Mouse (Mus musculus) liver, embryonic 16.5 days (tissue): ENCODE data around the gene Gm20219. TPM values are rescaled to one million over a fixed set of nuclear protein-coding genes. Genes with fewer than 3 reads are reported as not detected.

Source experiments
- ATAC-seq: fragments of 200-750 bp; cut with Nextera tagmentation; 2 replicates; pipeline ENCODE4 v1.8.0; 2017; ENCODE audit warnings: low read depth, mild to moderate bottlenecking, moderate number of reproducible peaks, moderate library complexity
- H3K27ac ChIP-seq: fragments of 300-500 bp; sonication (generic); 2 replicates; pipeline ENCODE4 v1.5.1; 2014; ENCODE audit warnings: mild to moderate bottlenecking, low read length
- H3K27me3 ChIP-seq: fragments of 300-500 bp; sonication (generic); 2 replicates; pipeline ENCODE4 v1.6.1; 2014; ENCODE audit warnings: low read depth, low read length, mixed read lengths; ENCODE audit not compliant: control insufficient read depth, insufficient read depth
- H3K36me3 ChIP-seq: fragments of 300-500 bp; sonication (generic); 2 replicates; pipeline ENCODE4 v1.6.1; 2014; ENCODE audit warnings: mild to moderate bottlenecking; ENCODE audit not compliant: control insufficient read depth, insufficient read depth
- H3K4me1 ChIP-seq: fragments of 300-500 bp; sonication (generic); 2 replicates; pipeline ENCODE4 v1.6.1; 2014; ENCODE audit warnings: low read depth, low read length, mixed read lengths; ENCODE audit not compliant: control insufficient read depth
- H3K4me2 ChIP-seq: fragments of 300-500 bp; sonication (generic); 2 replicates; pipeline ENCODE4 v1.6.1; 2014; ENCODE audit warnings: low read depth, low read length, mixed read lengths
- H3K4me3 ChIP-seq: fragments of 300-500 bp; sonication (generic); 2 replicates; pipeline ENCODE4 v1.5.1; 2014; ENCODE audit warnings: low read depth, mild to moderate bottlenecking, low read length
- H3K9ac ChIP-seq: fragments of 300-500 bp; sonication (generic); 2 replicates; pipeline ENCODE4 v1.6.1; 2014; ENCODE audit warnings: low read depth, low read length
- H3K9me3 ChIP-seq: fragments of 300-500 bp; sonication (generic); replicated peaks from 2 replicates; pipeline ENCODE4 v1.6.1; 2016; ENCODE audit warnings: low read length; ENCODE audit not compliant: control insufficient read depth
- WGBS: fragments of 180-500 bp; shearing (Covaris S2); extraction: QIAGEN DNeasy Blood & Tissue Kit; methylation state at CpG from one replicate; pipeline ENCODE4 v1.1.7; 2014; ENCODE audit not compliant: insufficient replicate concordance; 5-methylcytosine and 5-hydroxymethylcytosine counted together
- polyA plus RNA-seq: library from polyadenylated mRNA; unstranded; fragments of >200 nt; fragmentation: Nextera tagmentation; extraction: Ambion mirVana; gene quantifications from 2 replicates; pipeline ENCODE4 v1.2.1, GENCODE M21; 2015

Gm20219 gene
- polyA plus RNA-seq, 1 experiment from 2014 or later, result 0.24 TPM

GRCm38 (mm10) chr17:56511707-56512090 is 42.5 kb downstream of the Gm20219 start:
- WGBS, result 23% methylated on average over 29 of the region's 29 CpGs
- Histone ChIP-seq H3K4me2 (no peak overlapping the region), H3K27ac (no peak overlapping the region), H3K9ac (no peak overlapping the region), H3K36me3 (no peaks in the 10 kb centered on the region), H3K9me3 (no peaks in the 10 kb centered on the region), H3K4me1 (peaks cover 4% of the 10 kb centered on the region), H3K27me3 (peaks cover 52% of the 10 kb centered on the region), H3K4me3 (no peak overlapping the region)
- no peak for ATAC-seq

- no peak overlapping the region for H3K4me3 ChIP-seq
- no peak overlapping the region for H3K4me2 ChIP-seq
- ATAC-seq, result no peak
- whole genome bisulfite sequencing, result 6% methylated on average over 60 of the region's 60 CpGs
- no peak overlapping the region for H3K27ac ChIP-seq
- no peaks in the 10 kb centered on the region for H3K36me3 ChIP-seq
- no peak overlapping the region for H3K9ac ChIP-seq
- H3K9me3 ChIP-seq, result no peaks in the 10 kb centered on the region
- H3K27me3 ChIP-seq, result peaks cover 52% of the 10 kb centered on the region
- peaks cover 4% of the 10 kb centered on the region for H3K4me1 ChIP-seq
Observed at GRCm38 (mm10) chr17:56510970-56511706, 43.0 kb downstream of the Gm20219 start.

- WGBS, result 23% methylated on average over 27 of the region's 27 CpGs
- Histone ChIP-seq H3K27me3 (peaks cover 48% of the 10 kb centered on the region), H3K4me2 (0 out of 2 replicates have a peak overlapping the region, but pooled peaks have one; percentile 9), H3K9ac (no peak overlapping the region), H3K4me3 (no peak overlapping the region), H3K27ac (no peak overlapping the region), H3K9me3 (no peaks in the 10 kb centered on the region), H3K36me3 (no peaks in the 10 kb centered on the region), H3K4me1 (peaks cover 4% of the 10 kb centered on the region)
- ATAC-seq, result no peak
Observed at GRCm38 (mm10) chr17:56510473-56510969, 43.7 kb downstream of the Gm20219 start.

GRCm38 (mm10) chr17:56509707-56510472 is 44.3 kb downstream of the Gm20219 start:
- no peak overlapping the region for H3K27ac ChIP-seq
- no peak overlapping the region for H3K4me3 ChIP-seq
- H3K9ac ChIP-seq, result no peak overlapping the region
- H3K4me2 ChIP-seq, result 0 out of 2 replicates have a peak overlapping the region, but pooled peaks have one; percentile 9
- no peaks in the 10 kb centered on the region for H3K36me3 ChIP-seq
- WGBS, result 10% methylated on average over 33 of the region's 37 CpGs
- H3K9me3 ChIP-seq, result no peaks in the 10 kb centered on the region
- H3K4me1 ChIP-seq, result peaks cover 4% of the 10 kb centered on the region
- peaks cover 44% of the 10 kb centered on the region for H3K27me3 ChIP-seq
- ATAC-seq, result no peak

- peaks cover 44% of the 10 kb centered on the region for H3K27me3 ChIP-seq
- H3K4me1 ChIP-seq, result peaks cover 4% of the 10 kb centered on the region
- no peak overlapping the region for H3K9ac ChIP-seq
- H3K9me3 ChIP-seq, result no peaks in the 10 kb centered on the region
- 46% methylated on average over 10 of the region's 10 CpGs for WGBS
- no peak overlapping the region for H3K27ac ChIP-seq
- no peaks in the 10 kb centered on the region for H3K36me3 ChIP-seq
- no peak overlapping the region for H3K4me2 ChIP-seq
- no peak for ATAC-seq
- no peak overlapping the region for H3K4me3 ChIP-seq
Observed at GRCm38 (mm10) chr17:56509021-56509640, 45.1 kb downstream of the Gm20219 start.

- WGBS, result under 1% methylated on average over 42 of the region's 42 CpGs
- H3K36me3 ChIP-seq, result no peaks in the 10 kb centered on the region
- peak overlapping the region; percentile 91 for H3K4me2 ChIP-seq
- ATAC-seq, result peak; percentile 94
- H3K4me1 ChIP-seq, result peaks cover 4% of the 10 kb centered on the region
- no peaks in the 10 kb centered on the region for H3K9me3 ChIP-seq
- H3K27me3 ChIP-seq, result peaks cover 37% of the 10 kb centered on the region
- peak overlapping the region; percentile 64 for H3K4me3 ChIP-seq
- peak overlapping the region; percentile 69 for H3K9ac ChIP-seq
- peak overlapping the region; percentile 60; the same call in 1 of the 2 replicates for H3K27ac ChIP-seq
Observed at GRCm38 (mm10) chr17:56507161-56508068, 46.8 kb downstream of the Gm20219 start.

- Histone ChIP-seq H3K4me3 (peak overlapping the region; percentile 64), H3K4me2 (peak overlapping the region; percentile 91), H3K36me3 (no peaks in the 10 kb centered on the region), H3K27ac (no peak overlapping the region), H3K9me3 (no peaks in the 10 kb centered on the region), H3K4me1 (peaks cover 4% of the 10 kb centered on the region), H3K27me3 (peaks cover 28% of the 10 kb centered on the region), H3K9ac (peak overlapping the region; percentile 69; the same call in 1 of the 2 replicates)
- 59% methylated on average over 14 of the region's 15 CpGs for WGBS
- ATAC-seq, result no peak
Observed at GRCm38 (mm10) chr17:56506417-56507065, 47.6 kb downstream of the Gm20219 start.

- 73% methylated on average over 10 of the region's 10 CpGs for WGBS
- no peak for ATAC-seq
Observed at GRCm38 (mm10) chr17:56505401-56505800, 48.8 kb downstream of the Gm20219 start.

More at GRCm38 (mm10) chr17:56505401-56505800, 48.8 kb downstream of the Gm20219 start:
- Histone ChIP-seq H3K4me1 (peaks cover 4% of the 10 kb centered on the region), H3K9me3 (no peaks in the 10 kb centered on the region), H3K36me3 (no peaks in the 10 kb centered on the region), H3K4me2 (no peak overlapping the region), H3K4me3 (no peak overlapping the region), H3K27me3 (peaks cover 16% of the 10 kb centered on the region), H3K27ac (no peak overlapping the region), H3K9ac (no peak overlapping the region)
